Mouse (Mus musculus): ENCODE measurements around the gene Tcfl5.

Gene Tcfl5

DNA sequence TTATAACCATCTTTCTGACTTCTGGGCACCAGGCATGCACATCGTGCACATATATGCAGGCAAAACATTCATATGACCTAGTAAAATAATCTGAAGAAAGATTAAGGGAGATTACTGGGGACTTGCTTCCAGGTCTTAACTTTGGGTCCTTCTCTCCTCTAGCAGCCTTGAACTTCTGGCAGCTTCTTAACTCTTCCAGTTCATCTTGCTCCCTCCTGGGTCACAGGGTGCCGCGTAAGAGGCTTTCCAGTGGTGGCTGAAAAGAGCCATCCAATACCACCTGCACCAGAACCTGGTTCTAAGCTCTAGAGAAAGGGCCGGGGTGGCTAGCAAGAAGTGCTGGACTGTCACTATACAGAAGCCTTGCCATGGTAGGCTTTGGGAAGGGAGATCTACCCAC, 45.0 kb downstream of the Tcfl5 start, which contains the start of gene Col9a3:
Gene Col9a3 (plus strand): TSS at position 301 of the 400 bp plus-strand sequence.
- DNase-seq = no peak

GRCm38 (mm10) chr2:180589123-180589831, 53.2 kb downstream of the Tcfl5 start, which contains the start of gene Ogfr:
Ogfr (plus strand) TSS chr2:180589245.
- DNase-seq = peak; percentile 91

GRCm38 (mm10) chr2:180588736-180589122, 53.8 kb downstream of the Tcfl5 start:
- DNase-seq = no peak

GRCm38 (mm10) chr2:180583154-180583507, 59.4 kb downstream of the Tcfl5 start:
- peak; percentile 51 for DNase-seq

- peak; percentile 98 for DNase-seq
These were observed 59.9 kb downstream of the Tcfl5 start for GRCm38 (mm10) chr2:180582481-180583153.

DNA sequence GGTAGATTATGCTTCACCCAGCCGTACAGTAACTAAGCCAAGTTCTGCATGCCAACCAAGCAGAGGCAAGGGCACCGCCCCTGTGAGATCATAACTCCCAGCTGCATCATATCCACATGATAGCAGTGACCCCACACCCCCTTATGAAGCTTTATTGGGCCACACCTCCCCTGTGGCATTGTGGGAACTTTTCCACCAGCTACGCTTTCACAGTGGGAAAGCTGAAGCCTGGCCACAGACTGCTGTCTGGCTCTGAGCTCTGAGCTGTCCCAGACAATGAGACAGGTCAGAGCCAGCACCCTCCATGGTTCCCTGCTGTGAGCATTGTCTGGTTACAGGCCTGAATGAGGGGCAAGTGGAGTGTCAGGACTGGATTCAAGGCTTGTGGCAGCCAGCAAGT, 61.5 kb downstream of the Tcfl5 start, which contains the start of gene Mrgbp:
Gene Mrgbp (plus strand): TSS at position 303 of the 400 bp plus-strand sequence.
- DNase-seq = no peak

GRCm38 (mm10) chr2:180578686-180579085, 63.8 kb downstream of the Tcfl5 start:
- DNase-seq = peak; percentile 64

DNA sequence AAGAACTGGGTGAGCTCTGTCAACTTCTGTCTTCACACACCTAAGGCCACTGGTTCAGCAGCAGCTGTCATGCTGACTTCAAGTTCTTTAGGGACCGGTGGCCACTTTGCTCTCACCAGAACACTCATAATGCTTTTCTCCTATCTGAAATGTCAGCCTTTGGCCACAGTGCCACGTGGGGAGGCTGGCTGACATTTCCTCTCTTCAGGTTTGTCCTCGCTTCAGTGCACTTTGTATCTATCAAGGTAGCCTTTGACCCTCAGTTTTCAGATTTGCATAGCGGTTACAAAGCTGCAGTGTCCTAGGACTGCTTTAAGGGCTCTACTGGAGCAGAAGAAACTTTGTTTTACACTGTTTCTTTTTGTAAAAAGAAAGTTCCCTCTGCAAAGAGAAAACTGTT, 66.0 kb downstream of the Tcfl5 start:
- no peak for DNase-seq

All from thymus, postnatal 14 days (tissue).